Mouse (Mus musculus): ENCODE results near the gene Rnf114. TPM values are rescaled to one million over a fixed set of nuclear protein-coding genes. Genes with fewer than 3 reads are reported as not detected.
A peak's percentile ranks its signal among the peaks of the same experiment; 100 is the strongest.

Gene Rnf114
- 139 and 154 TPM in 2 replicates for polyA plus RNA-seq (2016; fragmentation: Nextera tagmentation; extraction: Ambion mirVana)

DNA sequence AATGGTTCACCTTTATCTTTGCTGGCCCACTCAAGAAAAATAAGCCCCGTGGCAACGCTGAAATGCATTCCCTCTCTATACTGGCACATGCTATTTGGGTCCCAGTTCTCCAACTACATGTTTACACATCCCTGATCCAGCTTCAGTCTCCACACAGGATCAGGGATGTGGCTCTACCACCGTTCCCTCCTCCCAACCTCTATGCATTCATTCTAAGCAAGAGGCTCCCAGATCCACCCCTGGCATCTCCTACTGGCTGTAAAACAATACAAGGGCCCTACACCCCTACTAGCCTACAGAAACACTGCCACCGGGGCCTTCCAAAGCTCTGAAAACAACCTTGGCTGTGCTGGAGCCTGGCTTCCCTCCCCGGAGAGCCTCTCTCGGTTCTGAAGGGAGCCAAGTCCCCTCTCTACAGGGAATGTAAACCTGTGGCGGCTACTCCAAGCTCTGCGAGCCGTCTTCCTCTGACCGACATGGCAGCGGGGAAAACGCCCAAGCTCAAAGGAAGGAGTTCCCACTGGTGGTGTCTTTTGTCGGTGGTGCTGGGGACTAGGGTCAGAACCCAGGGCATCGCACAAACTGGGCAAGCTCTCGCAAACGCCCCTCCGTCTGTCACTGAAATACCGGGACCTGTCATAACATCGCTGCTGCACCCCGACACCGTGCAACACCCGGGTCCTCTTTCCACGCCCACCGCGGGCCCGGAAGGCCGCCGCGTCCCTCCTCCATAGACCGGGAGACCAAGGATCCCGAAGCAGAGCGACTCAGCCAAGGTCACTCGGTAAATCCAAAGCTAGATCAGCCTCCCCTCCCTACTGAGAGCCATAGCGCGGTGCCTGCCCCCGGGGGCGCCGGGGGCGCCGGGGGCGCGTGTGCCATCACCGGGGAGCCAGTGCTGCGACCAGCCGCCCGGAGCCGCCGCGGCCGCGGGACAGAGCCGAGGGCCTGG lies at the start of gene Rnf114:
TSS of gene Rnf114 (plus strand) at position 889 of the 952 bp plus-strand sequence.
- H3K9me3 ChIP-seq (replicated peaks): no peaks in the 10 kb centered on the region
- H3K4me1 ChIP-seq: peaks cover 26% of the 10 kb centered on the region
- WGBS: 4% methylated on average over 52 of the region's 52 CpGs
- peak; percentile 27 for DNase-seq (ENCODE audit: low spot score)
- peaks cover 20% of the 10 kb centered on the region for H3K36me3 ChIP-seq
- peak within 1 kb of the TSS; percentile 98 for H3K27ac ChIP-seq (replicated peaks)
- peak within 1 kb of the TSS; percentile 100 for H3K4me3 ChIP-seq
- H3K27me3 ChIP-seq (ENCODE audit: low read depth, poor library complexity, severe bottlenecking): no peaks in the 10 kb centered on the region

- Histone ChIP-seq H3K4me1 (0 out of 2 replicates have a peak, but pooled peaks cover 6% of the 10 kb centered on the region), H3K27ac (replicated peaks) (no peak overlapping the region), H3K4me3 (no peak overlapping the region), H3K9me3 (replicated peaks) (no peaks in the 10 kb centered on the region), H3K36me3 (peaks cover 95% of the 10 kb centered on the region), H3K27me3 (ENCODE audit: low read depth, poor library complexity, severe bottlenecking) (no peaks in the 10 kb centered on the region)
- no peak for DNase-seq (ENCODE audit: low spot score)
- 97% methylated on average over 4 of the region's 4 CpGs for WGBS
These were observed 48.8 kb upstream of the Rnf114 start for GRCm38 (mm10) chr2:167443411-167444193.

DNA sequence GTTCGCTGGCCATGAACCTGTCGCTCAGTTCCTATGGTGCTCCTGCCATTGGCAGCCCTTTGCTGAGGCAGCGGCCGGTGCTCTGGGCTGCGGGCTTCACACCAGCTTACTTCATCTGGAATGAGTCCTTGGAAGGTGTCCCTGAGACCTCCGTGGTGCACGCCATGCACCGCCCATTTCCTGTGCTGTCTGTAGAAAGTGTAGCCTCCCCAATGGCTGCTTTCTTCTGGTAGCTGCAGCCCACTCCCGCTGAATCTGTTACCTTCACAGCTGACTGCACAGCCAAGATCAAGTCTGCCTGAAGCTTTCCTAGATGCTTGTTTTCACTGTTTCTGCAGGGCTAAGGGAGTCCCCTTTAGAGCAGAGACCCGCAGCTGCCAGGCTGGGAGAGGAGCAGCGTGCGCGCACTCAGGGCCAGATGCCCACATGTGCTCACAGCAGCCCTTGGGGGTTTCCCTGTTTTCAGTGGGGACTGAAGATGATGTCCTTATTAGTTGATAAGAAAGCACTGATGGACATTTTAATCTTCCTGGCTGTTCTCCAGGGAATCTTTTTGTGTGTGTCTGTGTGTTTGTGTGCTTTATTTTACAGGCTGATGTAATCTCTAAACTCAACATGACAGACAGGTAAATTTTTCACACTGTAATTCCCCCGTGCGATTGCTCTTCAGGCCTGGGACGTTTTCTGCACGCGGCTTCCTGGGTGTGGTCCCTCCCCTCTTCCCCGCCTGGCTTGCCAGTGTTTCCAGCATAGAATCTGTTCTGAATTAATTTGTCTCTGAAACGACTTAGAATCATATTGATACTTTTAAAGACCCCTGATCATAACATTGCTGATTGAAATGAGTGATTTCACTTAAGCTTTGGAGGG lies 46.3 kb upstream of the Rnf114 start:
- DNase-seq (ENCODE audit: low spot score): no peak
- Histone ChIP-seq H3K36me3 (peaks cover 96% of the 10 kb centered on the region), H3K4me1 (0 out of 2 replicates have a peak, but pooled peaks cover 6% of the 10 kb centered on the region), H3K9me3 (replicated peaks) (no peaks in the 10 kb centered on the region), H3K4me3 (no peak overlapping the region), H3K27me3 (ENCODE audit: low read depth, poor library complexity, severe bottlenecking) (no peaks in the 10 kb centered on the region), H3K27ac (replicated peaks) (no peak overlapping the region)
- 91% methylated on average over 20 of the region's 20 CpGs for WGBS

DNA sequence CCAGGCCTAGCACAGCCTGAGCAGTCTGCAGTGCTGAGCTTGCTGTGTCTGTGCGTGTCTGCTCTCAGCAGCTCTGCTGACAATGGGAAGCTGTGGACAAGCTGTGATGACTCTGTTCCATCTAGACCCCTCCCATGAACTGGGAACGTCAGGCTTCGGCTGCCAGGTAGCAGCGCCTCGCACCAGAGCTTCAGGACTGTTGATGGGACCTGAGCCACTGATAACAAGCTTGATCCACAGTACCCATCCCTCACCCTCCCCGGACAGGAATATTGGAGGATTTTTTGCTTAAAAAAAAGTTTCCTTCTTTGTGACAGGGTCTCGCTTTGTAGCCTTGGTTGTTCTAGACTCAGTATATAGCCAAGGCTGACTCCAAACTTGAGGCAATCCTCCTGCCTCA lies 45.2 kb upstream of the Rnf114 start:
- no peak for DNase-seq (ENCODE audit: low spot score)
- no peaks in the 10 kb centered on the region for H3K9me3 ChIP-seq (replicated peaks)
- no peaks in the 10 kb centered on the region for H3K27me3 ChIP-seq (ENCODE audit: low read depth, poor library complexity, severe bottlenecking)
- H3K27ac ChIP-seq (replicated peaks): no peak overlapping the region
- H3K4me1 ChIP-seq: 0 out of 2 replicates have a peak, but pooled peaks cover 6% of the 10 kb centered on the region
- 93% methylated on average over 7 of the region's 7 CpGs for WGBS
- H3K36me3 ChIP-seq: peaks cover 93% of the 10 kb centered on the region
- no peak overlapping the region for H3K4me3 ChIP-seq

- H3K9me3 ChIP-seq (replicated peaks): no peaks in the 10 kb centered on the region
- 0 out of 2 replicates have a peak, but pooled peaks cover 6% of the 10 kb centered on the region for H3K4me1 ChIP-seq
- H3K27ac ChIP-seq (replicated peaks): no peak overlapping the region; the same call in 1 of the 2 replicates
- no peak overlapping the region for H3K4me3 ChIP-seq
- H3K27me3 ChIP-seq (ENCODE audit: low read depth, poor library complexity, severe bottlenecking): no peaks in the 10 kb centered on the region
- WGBS: 96% methylated on average over 8 of the region's 8 CpGs
- H3K36me3 ChIP-seq: peaks cover 91% of the 10 kb centered on the region
- DNase-seq (ENCODE audit: low spot score): no peak
These were observed 44.8 kb upstream of the Rnf114 start for GRCm38 (mm10) chr2:167447629-167448028.

DNA sequence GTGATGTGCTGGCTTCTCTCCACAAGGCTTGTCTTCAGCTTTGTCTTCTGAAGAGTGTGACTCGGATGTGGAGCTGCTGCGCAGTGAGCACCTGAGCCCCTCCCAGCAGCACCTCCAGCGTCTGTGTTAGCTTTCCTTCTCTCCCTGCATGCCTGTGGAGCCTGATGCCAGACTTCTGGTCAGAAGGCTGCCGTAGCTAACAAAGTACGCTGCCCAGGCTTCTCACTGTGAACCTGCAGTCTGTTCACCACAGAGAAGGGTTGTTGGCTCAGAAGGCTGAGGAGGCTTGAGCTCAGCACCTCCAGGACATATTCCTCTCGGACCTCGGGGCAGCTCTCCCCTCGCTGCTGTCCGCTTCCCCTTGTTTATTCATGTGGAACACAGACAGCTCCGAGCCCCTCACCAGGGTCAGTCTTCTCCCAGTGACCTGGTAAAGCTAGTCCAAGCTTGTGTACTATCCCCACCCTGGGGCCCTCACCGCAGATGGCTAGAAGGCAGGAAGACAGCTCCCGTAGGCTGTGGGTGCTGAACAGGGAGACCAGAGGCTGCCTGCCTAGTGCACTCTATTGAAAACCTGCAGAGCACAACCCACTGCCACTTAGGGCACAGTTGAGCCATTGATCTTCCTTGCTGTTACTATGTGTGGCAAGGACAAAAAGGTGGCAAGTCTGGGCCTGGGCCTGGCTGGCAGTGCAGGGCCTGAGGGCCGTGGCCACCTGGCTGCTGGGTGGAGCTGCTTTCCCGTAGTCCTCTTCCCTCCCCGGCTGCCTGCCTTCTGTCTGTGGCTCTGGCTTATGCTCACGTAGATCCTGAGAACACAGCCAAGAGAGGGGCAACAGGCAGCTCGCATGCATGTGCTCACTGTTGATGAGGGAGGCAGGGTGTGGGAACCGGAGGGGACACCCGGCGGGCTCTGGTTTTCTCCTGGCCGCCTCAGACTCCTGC lies 42.8 kb upstream of the Rnf114 start:
- 89% methylated on average over 21 of the region's 21 CpGs for WGBS
- 0 out of 2 replicates have a peak, but pooled peaks cover 6% of the 10 kb centered on the region for H3K4me1 ChIP-seq

DNA sequence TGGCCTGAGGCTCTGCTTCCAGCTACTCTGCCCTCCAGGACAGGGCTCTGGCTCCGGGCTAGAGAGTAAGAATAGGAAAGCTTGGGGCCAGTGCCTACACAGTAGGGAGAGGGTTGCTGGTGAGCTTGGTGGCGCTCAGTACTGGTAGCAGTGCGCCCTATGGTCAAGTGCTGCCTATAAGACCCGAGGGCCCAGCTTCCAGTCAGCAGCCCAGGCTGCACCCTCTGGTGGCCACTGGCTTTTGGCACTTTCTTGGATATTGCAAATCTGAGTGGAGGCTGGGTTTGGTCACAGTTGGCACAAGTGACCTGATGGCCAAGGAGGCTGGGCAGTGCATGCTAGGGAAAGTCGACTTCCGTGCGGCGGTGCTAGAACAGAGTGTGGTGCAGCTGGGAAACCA lies 41.8 kb upstream of the Rnf114 start:
- H3K4me1 ChIP-seq: 0 out of 2 replicates have a peak, but pooled peaks cover 6% of the 10 kb centered on the region
- H3K36me3 ChIP-seq: peaks cover 90% of the 10 kb centered on the region
- no peak overlapping the region for H3K27ac ChIP-seq (replicated peaks)
- H3K9me3 ChIP-seq (replicated peaks): no peaks in the 10 kb centered on the region
- H3K27me3 ChIP-seq (ENCODE audit: low read depth, poor library complexity, severe bottlenecking): no peaks in the 10 kb centered on the region
- WGBS: 93% methylated on average over 8 of the region's 8 CpGs
- no peak overlapping the region for H3K4me3 ChIP-seq
- no peak for DNase-seq (ENCODE audit: low spot score)

More for the DNA sequence above, 42.8 kb upstream of the Rnf114 start:
- no peak for DNase-seq (ENCODE audit: low spot score)
- Histone ChIP-seq H3K36me3 (peaks cover 91% of the 10 kb centered on the region), H3K4me3 (no peak overlapping the region), H3K27me3 (ENCODE audit: low read depth, poor library complexity, severe bottlenecking) (no peaks in the 10 kb centered on the region), H3K27ac (replicated peaks) (no peak overlapping the region), H3K9me3 (replicated peaks) (no peaks in the 10 kb centered on the region)

DNA sequence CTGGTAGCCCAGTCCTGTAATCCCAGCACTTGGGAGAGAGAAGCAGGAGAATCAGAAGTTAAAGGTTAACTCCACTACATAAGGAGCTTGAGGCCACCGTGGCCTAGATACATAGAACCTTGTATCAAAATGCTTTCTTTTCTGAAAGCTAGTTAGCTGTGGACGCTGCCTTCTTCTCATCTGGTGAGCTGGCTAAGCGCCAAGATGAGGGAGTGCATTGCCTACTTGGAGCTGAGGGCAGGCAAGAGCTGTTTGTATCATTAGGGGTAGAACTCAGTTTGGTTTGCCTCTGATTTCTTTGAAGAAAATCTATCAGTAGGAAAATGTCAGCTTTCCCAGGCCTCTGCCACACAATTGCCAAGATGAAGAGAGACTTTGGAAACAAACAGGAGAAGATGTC lies 38.6 kb upstream of the Rnf114 start:
- no peaks in the 10 kb centered on the region for H3K9me3 ChIP-seq (replicated peaks)
- H3K27me3 ChIP-seq (ENCODE audit: low read depth, poor library complexity, severe bottlenecking): no peaks in the 10 kb centered on the region
- H3K4me1 ChIP-seq: no peaks in the 10 kb centered on the region
- peaks cover 91% of the 10 kb centered on the region for H3K36me3 ChIP-seq
- H3K4me3 ChIP-seq: no peak overlapping the region
- H3K27ac ChIP-seq (replicated peaks): no peak overlapping the region
- no peak for DNase-seq (ENCODE audit: low spot score)
- 93% methylated on average over 3 of the region's 3 CpGs for WGBS

- Histone ChIP-seq H3K27me3 (ENCODE audit: low read depth, poor library complexity, severe bottlenecking) (no peaks in the 10 kb centered on the region), H3K4me1 (no peaks in the 10 kb centered on the region), H3K27ac (replicated peaks) (no peak overlapping the region), H3K36me3 (peaks cover 93% of the 10 kb centered on the region), H3K4me3 (no peak overlapping the region), H3K9me3 (replicated peaks) (no peaks in the 10 kb centered on the region)
- no peak for DNase-seq (ENCODE audit: low spot score)
- WGBS: 92% methylated on average over 5 of the region's 5 CpGs
These were observed 36.0 kb upstream of the Rnf114 start for GRCm38 (mm10) chr2:167456361-167457020.

DNA sequence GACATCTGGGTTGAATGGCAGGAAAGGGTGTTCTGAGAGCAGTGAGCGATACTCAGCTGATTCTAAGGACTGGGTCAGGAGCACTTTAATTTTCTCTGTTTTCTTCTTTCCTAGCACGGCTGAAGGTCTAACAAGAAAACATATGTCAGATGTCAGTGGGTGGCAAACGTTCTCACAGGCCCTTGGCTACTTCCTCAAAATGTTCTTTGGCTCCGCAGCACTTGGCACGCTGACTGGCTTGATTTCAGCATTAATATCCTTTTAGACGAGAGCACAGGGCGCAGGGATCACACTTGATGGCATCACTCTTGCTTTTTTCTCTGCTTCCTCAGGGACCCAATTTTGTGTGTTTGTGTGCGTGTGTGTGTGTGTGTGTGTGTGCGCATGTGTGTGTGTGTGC lies 35.2 kb upstream of the Rnf114 start:
- peaks cover 96% of the 10 kb centered on the region for H3K36me3 ChIP-seq
- WGBS: 94% methylated on average over 9 of the region's 9 CpGs

DNA sequence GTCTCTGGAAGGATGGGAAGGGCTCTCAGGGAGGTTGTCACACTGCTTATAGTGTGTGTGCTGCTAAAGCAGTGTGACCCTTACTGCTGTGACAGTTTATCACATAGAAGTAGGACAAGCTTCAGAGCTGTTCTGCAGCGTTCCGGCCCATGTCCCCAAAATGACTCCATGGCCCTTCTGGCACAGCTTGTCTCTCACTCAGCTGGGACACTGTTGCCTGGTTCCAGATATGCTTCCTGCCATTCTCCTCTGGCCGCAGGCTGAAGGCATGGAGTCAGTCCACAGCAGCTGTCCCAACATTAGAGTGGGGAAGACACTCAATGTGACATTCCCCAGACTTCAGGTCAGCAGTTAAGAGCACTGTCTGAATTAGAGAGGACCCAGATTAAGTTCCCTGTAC lies 33.9 kb upstream of the Rnf114 start:
- no peaks in the 10 kb centered on the region for H3K27me3 ChIP-seq (ENCODE audit: low read depth, poor library complexity, severe bottlenecking)
- no peak overlapping the region for H3K4me3 ChIP-seq
- H3K36me3 ChIP-seq: peaks cover 92% of the 10 kb centered on the region
- no peaks in the 10 kb centered on the region for H3K4me1 ChIP-seq
- no peak overlapping the region for H3K27ac ChIP-seq (replicated peaks)
- no peak for DNase-seq (ENCODE audit: low spot score)
- WGBS: 98% methylated on average over 3 of the region's 3 CpGs
- no peaks in the 10 kb centered on the region for H3K9me3 ChIP-seq (replicated peaks)

More for the DNA sequence above, 35.2 kb upstream of the Rnf114 start:
- H3K4me1 ChIP-seq: no peaks in the 10 kb centered on the region
- no peak overlapping the region for H3K4me3 ChIP-seq
- no peaks in the 10 kb centered on the region for H3K9me3 ChIP-seq (replicated peaks)
- H3K27ac ChIP-seq (replicated peaks): no peak overlapping the region
- no peak for DNase-seq (ENCODE audit: low spot score)
- H3K27me3 ChIP-seq (ENCODE audit: low read depth, poor library complexity, severe bottlenecking): no peaks in the 10 kb centered on the region

Data from midbrain, embryonic 10.5 days (tissue).